Mouse (Mus musculus) C2C12 (cell line): ENCODE results near the gene Kl.

Experiments used
- CTCF ChIP-seq: IDR thresholded peaks from one replicate; pipeline ENCODE4 v1.5.1; 2011; ENCODE audit not compliant: control insufficient read depth, insufficient read depth, insufficient read length
- MAX ChIP-seq: IDR thresholded peaks from one replicate; pipeline ENCODE4 v1.6.1; 2011; ENCODE audit warnings: mild to moderate bottlenecking, control low read depth
- MYOD1 ChIP-seq: IDR thresholded peaks from one replicate; pipeline ENCODE4 v1.6.1; 2011; ENCODE audit warnings: low read depth; ENCODE audit not compliant: control insufficient read depth, insufficient read length
- MYOG ChIP-seq: IDR thresholded peaks from one replicate; pipeline ENCODE4 v1.6.1; 2011; ENCODE audit not compliant: control insufficient read depth, insufficient read length; ENCODE audit errors: extremely low read depth
- USF1 ChIP-seq: IDR thresholded peaks from one replicate; pipeline ENCODE4 v1.6.1; 2011; ENCODE audit warnings: low read depth, mild to moderate bottlenecking, control low read depth, moderate library complexity

DNA sequence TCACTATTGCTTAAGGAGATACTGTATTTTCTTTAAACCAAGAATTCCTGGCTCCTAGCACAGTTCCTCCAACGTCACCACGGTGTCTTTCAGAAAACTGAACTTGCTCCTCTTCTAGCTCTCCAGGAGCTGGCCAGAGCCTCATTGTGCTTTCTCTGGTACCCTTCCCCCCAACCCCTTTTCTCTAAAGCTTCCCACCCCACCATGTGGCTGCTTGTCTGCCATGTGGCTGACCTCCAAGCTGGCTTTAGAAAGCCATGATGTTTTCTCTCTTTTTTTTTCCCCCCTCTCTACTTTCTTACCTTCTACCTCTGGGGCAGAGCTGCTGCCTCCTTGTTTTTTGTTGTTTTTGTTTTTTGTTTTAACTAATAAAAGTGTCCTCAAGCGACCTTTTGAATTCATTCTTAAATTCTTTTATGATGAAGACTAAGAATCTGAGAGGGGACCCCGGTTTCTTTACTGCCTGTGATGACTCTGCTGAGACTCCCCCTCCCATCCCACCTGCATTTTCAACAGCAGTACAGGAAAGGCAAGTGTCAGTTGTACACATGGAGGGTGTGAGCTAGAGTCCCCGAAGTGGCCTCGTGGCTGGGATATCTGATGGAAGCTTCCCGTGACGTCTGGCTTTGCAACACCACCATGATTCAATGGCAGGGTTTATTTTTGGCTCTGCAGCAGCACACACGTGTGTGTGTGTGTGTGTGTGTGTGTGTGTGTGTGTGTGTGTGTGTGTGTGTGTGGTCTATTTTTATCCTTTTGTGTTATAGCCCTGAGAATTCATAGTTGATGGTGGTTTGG is 82.5 kb downstream of the Kl start:
- TF ChIP-seq CTCF (no peak), MAX (no peak), USF1 (no peak), MYOD1 (no peak), MYOG (no peak)
